Mouse (Mus musculus) liver, embryonic 15.5 days (tissue): ENCODE measurements at regions not wholly inside any gene's neighbourhood (a gene's known extent, or its start where the extent isn't known, plus 50 kb on each side); places are given as distances from the start of the nearest gene placed in this dataset.
"Not testable (repeated sequence)": the region's sequence is repeated elsewhere in the genome, so short reads cannot be mapped to it uniquely, and the experiment has no call there.

Experiments used
- ATAC-seq: fragments of 200-750 bp; cut with Nextera tagmentation; 2 replicates; pipeline ENCODE4 v1.8.0; 2017; ENCODE audit warnings: moderate number of reproducible peaks, mild to moderate bottlenecking, moderate library complexity; ENCODE audit not compliant: insufficient read depth
- H3K27ac ChIP-seq: fragments of 300-500 bp; sonication (generic); replicated peaks from 2 replicates; pipeline ENCODE4 v1.5.1; 2015; ENCODE audit warnings: mild to moderate bottlenecking, inconsistent platforms
- H3K27me3 ChIP-seq: fragments of 300-500 bp; sonication (generic); 2 replicates; pipeline ENCODE4 v1.6.1; 2015; ENCODE audit warnings: mild to moderate bottlenecking, inconsistent platforms
- H3K36me3 ChIP-seq: fragments of 300-500 bp; sonication (generic); replicated peaks from 2 replicates; pipeline ENCODE4 v1.6.1; 2015; ENCODE audit warnings: moderate library complexity, mild to moderate bottlenecking, inconsistent platforms
- H3K4me1 ChIP-seq: fragments of 300-500 bp; sonication (generic); replicated peaks from 2 replicates; pipeline ENCODE4 v1.6.1; 2015; ENCODE audit warnings: inconsistent platforms
- H3K4me2 ChIP-seq: fragments of 300-500 bp; sonication (generic); 2 replicates; pipeline ENCODE4 v1.6.1; 2015; ENCODE audit warnings: moderate library complexity, mild to moderate bottlenecking, inconsistent platforms
- H3K4me3 ChIP-seq: fragments of 300-500 bp; sonication (generic); replicated peaks from 2 replicates; pipeline ENCODE4 v1.5.1; 2015; ENCODE audit warnings: mild to moderate bottlenecking, inconsistent platforms
- H3K9ac ChIP-seq: fragments of 300-500 bp; sonication (generic); 2 replicates; pipeline ENCODE4 v1.6.1; 2015; ENCODE audit warnings: moderate library complexity, mild to moderate bottlenecking, inconsistent platforms
- H3K9me3 ChIP-seq: fragments of 300-500 bp; sonication (generic); replicated peaks from 2 replicates; pipeline ENCODE4 v1.6.1; 2016; ENCODE audit warnings: inconsistent platforms
- WGBS: fragments of 180-500 bp; shearing (Covaris S2); methylation state at CpG from one replicate; pipeline ENCODE4 v1.1.7; 2015; ENCODE audit warnings: mixed read lengths; ENCODE audit not compliant: insufficient replicate concordance; 5-methylcytosine and 5-hydroxymethylcytosine counted together

DNA sequence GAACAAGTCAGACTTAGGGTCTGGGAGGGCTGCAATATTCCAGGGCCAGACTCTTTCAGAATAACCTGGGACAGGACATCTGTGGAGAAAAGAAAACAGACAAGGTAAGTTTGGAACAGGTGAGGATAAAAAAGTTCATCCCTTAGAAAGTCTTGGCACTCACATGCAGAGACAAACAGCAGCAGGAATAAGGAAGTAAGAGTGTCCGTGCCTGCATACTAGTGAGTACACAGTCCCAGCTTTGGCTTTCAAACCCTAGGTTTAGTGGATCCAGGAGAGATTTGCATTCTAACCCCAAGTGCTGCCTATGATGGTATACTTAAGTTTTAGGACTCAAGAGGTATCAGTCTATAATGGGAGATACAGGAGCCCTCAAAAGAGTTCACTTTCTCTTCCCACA, 642.9 kb upstream of the Zfp386 start:
- H3K9me3 ChIP-seq: no peaks in the 10 kb centered on the region
- no peak overlapping the region for H3K27ac ChIP-seq
- no peak for ATAC-seq
- 41% methylated on average over 1 of the region's 1 CpGs for WGBS
- no peak overlapping the region for H3K4me2 ChIP-seq
- H3K27me3 ChIP-seq: no peaks in the 10 kb centered on the region
- no peaks in the 10 kb centered on the region for H3K4me1 ChIP-seq
- H3K9ac ChIP-seq: no peak overlapping the region
- H3K4me3 ChIP-seq: no peak overlapping the region
- no peaks in the 10 kb centered on the region for H3K36me3 ChIP-seq

DNA sequence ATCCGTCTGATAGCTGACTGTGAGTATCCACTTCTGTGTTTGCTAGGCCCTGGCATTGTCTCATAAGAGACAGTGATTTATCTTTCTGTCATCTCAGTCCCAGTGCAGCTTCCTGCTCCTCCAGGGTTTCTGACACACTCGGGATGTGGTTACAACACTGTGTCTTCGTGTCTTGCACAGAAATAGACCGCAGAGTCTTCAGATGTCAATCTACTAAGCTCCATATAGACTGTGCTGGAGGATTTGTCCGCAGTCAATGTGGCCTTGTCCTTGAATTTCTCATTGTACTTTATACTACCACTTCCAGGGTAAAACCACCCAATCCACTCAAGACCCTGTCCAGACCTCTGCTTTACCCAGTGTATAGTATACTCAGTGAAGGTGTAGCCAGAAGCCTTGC, 601.3 kb upstream of the Zfp386 start:
- not testable (repeated sequence) for H3K9me3 ChIP-seq, H3K4me1 ChIP-seq, H3K27ac ChIP-seq, H3K27me3 ChIP-seq, ATAC-seq, H3K36me3 ChIP-seq, H3K4me2 ChIP-seq, H3K9ac ChIP-seq, H3K4me3 ChIP-seq
- WGBS: 37% methylated on average over 2 of the region's 5 CpGs

DNA sequence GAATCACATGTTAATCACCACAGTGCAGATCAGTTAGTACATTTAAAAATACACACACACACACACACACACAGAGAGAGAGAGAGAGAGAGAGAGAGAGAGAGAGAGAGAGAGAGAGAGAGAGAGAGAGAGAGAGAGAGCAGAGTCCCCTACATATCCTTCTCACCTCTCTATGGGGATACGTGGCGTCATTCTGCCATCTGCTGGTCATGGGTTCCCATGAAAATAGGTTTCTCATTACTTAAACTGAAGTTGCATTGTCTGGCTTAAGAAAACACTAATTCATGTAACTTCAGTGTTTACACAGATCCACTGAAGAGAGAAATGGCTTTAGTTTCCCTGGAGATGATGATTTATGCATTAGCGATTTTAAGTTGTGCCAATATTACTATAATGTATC, 594.9 kb upstream of the Zfp386 start:
- H3K9me3 ChIP-seq, H3K27me3 ChIP-seq, H3K4me3 ChIP-seq, H3K9ac ChIP-seq, H3K27ac ChIP-seq, H3K4me1 ChIP-seq, H3K36me3 ChIP-seq, H3K4me2 ChIP-seq, ATAC-seq: not testable (repeated sequence)
- 42% methylated on average over 3 of the region's 3 CpGs for WGBS

DNA sequence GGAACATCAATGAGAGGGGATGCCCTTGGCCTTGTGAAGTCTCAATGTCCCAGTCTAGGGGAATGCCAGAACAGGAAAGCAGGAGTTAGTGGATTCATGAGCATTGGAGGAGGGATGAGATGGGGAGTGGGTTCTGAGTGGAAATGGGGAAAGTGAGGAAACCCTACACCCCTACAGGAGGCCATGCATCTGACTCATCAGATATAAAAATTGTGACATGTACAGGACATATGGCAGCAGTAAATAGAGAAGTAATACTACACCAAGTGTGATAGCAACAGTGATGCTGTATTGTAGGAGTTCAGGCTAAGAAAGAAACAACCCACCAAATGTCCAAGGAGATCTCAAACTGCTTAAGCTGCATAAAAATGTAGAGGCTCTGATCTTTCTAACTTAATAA, 582.7 kb upstream of the Zfp386 start:
- H3K4me2 ChIP-seq, H3K27ac ChIP-seq, ATAC-seq, H3K9me3 ChIP-seq, H3K36me3 ChIP-seq, H3K9ac ChIP-seq, H3K27me3 ChIP-seq, H3K4me1 ChIP-seq, H3K4me3 ChIP-seq: not testable (repeated sequence)

DNA sequence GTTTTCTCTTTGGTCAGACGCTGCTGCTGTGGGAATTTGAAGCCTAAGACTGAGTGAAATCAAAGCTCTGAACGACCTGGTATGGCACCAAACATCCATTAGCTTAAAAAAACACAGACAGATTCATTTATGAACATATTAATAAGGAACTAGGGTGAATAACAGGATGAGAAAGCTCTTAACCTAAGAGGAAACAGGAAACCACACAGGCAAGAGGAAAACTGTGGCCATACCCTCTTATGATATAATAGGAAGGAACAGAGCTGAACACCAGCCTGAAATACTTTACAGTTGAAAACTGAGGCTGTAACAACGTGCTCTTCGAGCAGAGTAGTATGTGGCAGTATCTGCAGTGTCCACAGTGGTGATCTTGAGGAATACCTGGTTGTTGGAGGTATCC, 579.5 kb upstream of the Zfp386 start:
- WGBS: 9% methylated on average over 4 of the region's 4 CpGs
- H3K9ac ChIP-seq, ATAC-seq: not testable (repeated sequence)

DNA sequence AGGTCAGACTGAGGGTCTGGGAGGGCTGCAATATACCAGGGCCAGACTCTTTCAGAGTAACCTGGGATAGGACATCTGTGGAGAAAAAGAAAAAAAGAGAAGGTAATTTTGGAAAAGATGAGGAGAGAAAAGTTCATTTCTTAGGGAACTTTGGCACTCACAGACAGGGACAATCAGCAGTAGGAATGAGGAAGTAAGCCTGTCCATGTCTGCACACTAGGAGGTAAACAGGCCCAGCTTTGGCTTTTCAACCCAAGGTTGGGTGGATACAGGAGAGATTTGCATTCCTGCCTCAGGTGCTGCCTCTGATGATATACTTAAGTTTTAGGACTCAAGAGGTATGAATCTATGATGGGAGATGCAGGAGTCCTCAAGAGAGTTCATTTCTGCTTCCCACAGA, 579.0 kb upstream of the Zfp386 start:
- not testable (repeated sequence) for H3K4me3 ChIP-seq, H3K9me3 ChIP-seq, H3K9ac ChIP-seq, H3K36me3 ChIP-seq, H3K4me1 ChIP-seq, H3K27ac ChIP-seq, H3K4me2 ChIP-seq, H3K27me3 ChIP-seq, ATAC-seq

More for the DNA sequence above, 579.5 kb upstream of the Zfp386 start:
- not testable (repeated sequence) for H3K27ac ChIP-seq, H3K4me1 ChIP-seq, H3K27me3 ChIP-seq, H3K9me3 ChIP-seq, H3K4me3 ChIP-seq, H3K4me2 ChIP-seq, H3K36me3 ChIP-seq

DNA sequence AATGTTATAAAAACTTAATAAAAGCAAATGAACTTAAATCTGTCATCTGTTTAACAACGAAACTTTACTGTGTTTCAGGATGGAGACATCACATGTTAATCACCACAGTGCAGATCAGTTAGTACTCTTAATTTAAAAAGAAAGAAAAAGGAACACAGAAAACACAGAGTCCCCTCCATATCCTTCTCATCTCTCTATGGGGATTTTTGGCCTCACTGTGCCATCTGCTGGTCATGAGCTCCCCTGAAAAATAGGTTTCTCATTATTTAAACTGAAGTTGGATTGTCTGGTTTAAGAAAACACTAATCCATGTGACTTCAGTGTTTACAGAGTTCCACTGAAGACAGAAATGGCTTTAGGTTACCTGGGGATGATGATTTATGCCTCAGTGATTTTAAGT, 548.7 kb upstream of the Zfp386 start:
- H3K27me3 ChIP-seq: no peaks in the 10 kb centered on the region
- no peaks in the 10 kb centered on the region for H3K4me1 ChIP-seq
- WGBS: 26% methylated on average over 1 of the region's 1 CpGs
- ATAC-seq: no peak
- no peak overlapping the region for H3K9ac ChIP-seq
- H3K9me3 ChIP-seq: no peaks in the 10 kb centered on the region
- H3K36me3 ChIP-seq: no peaks in the 10 kb centered on the region
- no peak overlapping the region for H3K27ac ChIP-seq
- no peak overlapping the region for H3K4me2 ChIP-seq
- H3K4me3 ChIP-seq: no peak overlapping the region

DNA sequence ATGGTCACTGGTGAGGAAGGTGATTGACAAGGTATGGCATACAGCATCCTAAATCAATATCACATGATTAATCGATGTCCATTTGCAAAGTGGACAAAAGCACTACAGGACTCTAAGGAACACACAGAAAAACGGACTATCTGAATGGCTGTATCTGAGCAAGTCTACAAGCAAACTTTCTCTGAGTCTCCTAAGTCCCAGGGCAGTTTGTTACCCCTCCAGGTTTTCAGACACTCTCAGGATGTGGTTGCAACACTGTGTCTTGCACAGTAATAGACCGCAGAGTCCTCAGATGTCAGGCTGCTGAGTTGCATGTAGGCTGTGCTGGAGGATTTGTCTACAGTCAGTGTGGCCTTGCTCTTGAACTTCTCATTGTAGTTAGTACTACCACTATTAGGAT, 540.2 kb upstream of the Zfp386 start:
- 41% methylated on average over 3 of the region's 3 CpGs for WGBS

DNA sequence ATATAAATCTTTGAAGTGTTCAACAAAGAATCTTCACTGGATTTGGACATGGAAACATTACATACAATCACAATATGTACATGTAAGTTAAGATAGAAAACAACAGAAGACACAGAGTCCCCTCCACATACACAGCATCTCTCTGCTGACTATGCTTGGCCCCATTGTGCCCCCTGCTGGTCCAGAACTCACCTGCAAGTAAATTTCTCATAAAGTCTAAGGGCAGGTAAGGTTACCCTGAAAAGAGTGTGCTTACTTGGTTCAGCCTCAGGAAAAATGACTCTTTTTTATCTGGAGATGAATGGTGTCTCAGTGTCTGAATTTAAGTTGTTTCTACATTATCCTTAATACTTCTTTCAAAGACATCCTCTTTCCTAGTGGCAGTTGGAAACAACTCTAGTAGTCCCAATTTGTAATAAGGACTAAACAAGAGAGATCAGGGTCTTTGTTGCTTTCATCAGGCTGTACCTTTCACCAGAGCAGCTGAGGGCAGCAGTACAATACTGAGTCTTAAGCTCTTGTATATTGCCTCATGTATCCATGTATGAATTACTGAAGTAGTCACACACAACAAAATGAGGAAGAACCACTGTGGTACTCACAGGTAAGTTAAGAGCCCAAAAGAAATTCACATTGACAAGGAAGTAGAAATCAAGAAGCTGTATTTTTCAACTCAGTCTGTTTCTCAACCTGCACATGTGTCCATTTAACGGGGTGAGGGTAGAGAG, 538.7 kb upstream of the Zfp386 start:
- ATAC-seq, H3K36me3 ChIP-seq, H3K27ac ChIP-seq, H3K4me1 ChIP-seq, H3K4me3 ChIP-seq, H3K4me2 ChIP-seq, H3K9ac ChIP-seq, H3K27me3 ChIP-seq, H3K9me3 ChIP-seq: not testable (repeated sequence)
- 24% methylated on average over 1 of the region's 1 CpGs for WGBS

More for the DNA sequence above, 540.2 kb upstream of the Zfp386 start:
- not testable (repeated sequence) for H3K4me2 ChIP-seq, H3K9ac ChIP-seq, H3K9me3 ChIP-seq, ATAC-seq, H3K27ac ChIP-seq, H3K27me3 ChIP-seq, H3K4me1 ChIP-seq, H3K4me3 ChIP-seq, H3K36me3 ChIP-seq

DNA sequence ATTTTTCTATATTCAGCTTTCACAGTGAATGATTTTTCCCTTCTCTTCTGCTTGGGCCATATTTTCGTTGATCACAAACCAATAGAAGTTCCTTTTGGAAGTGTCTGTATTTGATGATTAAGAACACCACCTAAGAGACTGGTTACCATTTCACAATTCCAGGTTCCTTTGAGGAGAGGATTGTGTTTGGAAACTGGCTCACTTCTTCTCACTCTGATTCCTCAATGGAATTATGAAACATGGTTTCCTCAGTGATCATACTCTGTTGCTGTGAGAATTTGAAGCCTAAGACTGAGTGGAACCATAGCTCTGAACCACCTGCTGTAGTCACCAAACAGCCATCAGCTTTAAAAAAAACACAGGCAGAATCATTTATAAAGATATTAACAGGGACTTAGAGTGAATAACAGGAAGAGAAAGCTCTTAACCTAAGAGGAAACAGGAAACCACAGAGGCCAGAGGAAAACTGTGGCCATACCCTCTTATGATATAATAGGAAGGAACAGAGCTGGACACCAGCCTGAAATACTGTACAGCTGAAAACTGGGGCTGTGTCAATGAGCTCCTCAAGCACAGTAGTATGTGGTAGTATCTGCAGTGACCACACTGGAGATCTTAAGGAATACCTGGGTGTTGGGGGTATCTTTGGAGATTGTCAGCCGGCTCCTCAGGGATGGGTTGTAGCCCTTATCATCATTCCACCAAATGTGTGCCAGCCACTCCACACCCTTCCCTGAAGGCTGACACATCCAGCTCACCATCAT, 528.6 kb upstream of the Zfp386 start:
- not testable (repeated sequence) for H3K27ac ChIP-seq, H3K9me3 ChIP-seq, H3K27me3 ChIP-seq, H3K36me3 ChIP-seq, H3K9ac ChIP-seq, H3K4me1 ChIP-seq, ATAC-seq, H3K4me3 ChIP-seq, H3K4me2 ChIP-seq
- WGBS: 46% methylated on average over 2 of the region's 2 CpGs

DNA sequence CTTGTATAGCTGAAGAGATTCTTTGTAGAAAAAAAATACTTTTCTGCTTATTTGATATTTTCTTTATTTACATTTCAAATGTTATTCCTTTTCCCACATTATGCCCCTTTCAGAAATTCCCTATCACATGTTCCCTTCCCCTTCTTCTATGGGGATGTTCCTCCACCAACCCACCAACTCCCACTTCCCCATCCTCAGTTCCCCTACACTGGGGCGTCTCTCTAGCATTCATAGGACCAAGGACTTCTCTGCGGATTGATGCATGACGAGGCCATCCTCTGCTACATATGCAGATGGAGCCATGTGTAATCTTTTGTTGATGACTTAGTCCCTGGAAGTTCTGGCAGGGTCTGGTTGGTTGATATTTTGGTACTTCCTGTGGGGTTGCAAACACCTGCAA, 520.5 kb upstream of the Zfp386 start:
- Histone ChIP-seq H3K27ac (no peak overlapping the region), H3K4me2 (no peak overlapping the region), H3K4me1 (no peaks in the 10 kb centered on the region), H3K4me3 (no peak overlapping the region), H3K9me3 (no peaks in the 10 kb centered on the region), H3K36me3 (no peaks in the 10 kb centered on the region), H3K27me3 (no peaks in the 10 kb centered on the region), H3K9ac (no peak overlapping the region)
- ATAC-seq: no peak
- WGBS: 57% methylated on average over 3 of the region's 3 CpGs

DNA sequence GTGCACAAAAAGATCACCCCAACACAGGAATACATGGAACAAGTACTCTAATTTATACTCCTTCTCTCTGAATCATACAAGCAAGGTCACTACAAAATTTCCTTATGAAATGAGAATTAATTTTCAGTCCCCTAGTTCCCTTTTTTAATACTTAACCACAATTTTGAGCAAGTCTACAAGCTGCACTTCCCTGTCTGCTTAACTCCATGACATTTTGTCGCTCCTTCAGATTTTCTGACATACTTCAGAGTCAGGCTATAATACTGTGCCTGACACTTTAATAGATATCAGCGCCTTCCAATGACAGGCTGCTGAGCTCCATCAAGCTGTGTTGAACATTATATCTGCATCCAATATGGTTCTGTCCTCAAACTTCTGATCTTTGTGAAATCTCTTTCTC, 505.0 kb upstream of the Zfp386 start:
- H3K4me1 ChIP-seq: no peaks in the 10 kb centered on the region
- no peak for ATAC-seq
- H3K36me3 ChIP-seq: no peaks in the 10 kb centered on the region
- no peaks in the 10 kb centered on the region for H3K27me3 ChIP-seq
- no peak overlapping the region for H3K27ac ChIP-seq
- no peak overlapping the region for H3K4me3 ChIP-seq
- no peak overlapping the region for H3K9ac ChIP-seq
- H3K9me3 ChIP-seq: 0 out of 2 replicates have a peak, but pooled peaks cover 3% of the 10 kb centered on the region
- H3K4me2 ChIP-seq: no peak overlapping the region
- WGBS: 50% methylated on average over 2 of the region's 2 CpGs
